Mouse (Mus musculus): ENCODE measurements around the gene Tpbpa.
"Not testable (repeated sequence)": the region's sequence is repeated elsewhere in the genome, so short reads cannot be mapped to it uniquely, and the experiment has no call there.

- TF ChIP-seq FLI1 (IDR thresholded peaks at IDR 0.05; ENCODE audit: low read length); GATA1 (IDR thresholded peaks at IDR 0.05; ENCODE audit: borderline replicate concordance, low read length): not testable (repeated sequence)
These were observed 6.3 kb downstream of the Tpbpa start, which contains the start of gene Gm49393 for GRCm38 (mm10) chr13:60935490-60935889.
